Mouse (Mus musculus) small intestine, adult 2 months (tissue): ENCODE measurements around the gene Sptlc2.

Experiments used
- CTCF ChIP-seq: fragments of 200-500 bp; IDR thresholded peaks from 2 replicates; pipeline ENCODE4 v1.5.1; 2012; ENCODE audit warnings: low read depth, mild to moderate bottlenecking, control low read depth, inconsistent platforms, low read length, moderate library complexity, mixed read lengths; ENCODE audit not compliant: insufficient replicate concordance, insufficient read length; ENCODE audit errors: extremely low read depth
- POLR2A ChIP-seq: fragments of 200-500 bp; IDR thresholded peaks from 2 replicates; pipeline ENCODE4 v1.6.1; 2012; ENCODE audit warnings: low read depth, mild to moderate bottlenecking, control low read depth, inconsistent platforms, low read length, moderate library complexity

- no peak for TF ChIP-seq CTCF
- no peak for TF ChIP-seq POLR2A
Observed at GRCm38 (mm10) chr12:87428295-87428694, 40.1 kb upstream of the Sptlc2 start.
